16 mouse cellular contexts compared by ENCODE assay signal in the genomic region with DNA sequence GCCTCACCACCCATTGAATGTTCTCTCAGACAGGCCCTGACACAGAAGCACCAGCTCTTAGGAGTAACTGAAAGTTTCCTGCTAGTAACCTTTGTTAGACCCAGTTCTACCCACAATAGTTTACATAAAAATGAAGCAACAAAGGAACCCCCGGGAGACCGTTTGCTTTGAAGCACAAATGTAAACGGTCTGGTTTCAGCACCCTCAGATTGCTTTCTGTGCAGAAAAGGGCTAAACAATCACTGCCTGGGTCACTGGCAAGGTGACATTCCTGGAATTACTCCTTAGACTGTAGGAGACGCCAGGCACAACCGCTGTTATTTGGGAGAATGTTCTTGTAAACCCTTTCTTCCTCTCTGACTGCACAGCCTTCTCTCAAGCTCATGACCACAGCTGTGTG.
A peak's percentile ranks its signal among the peaks of the same experiment; 100 is the strongest.
DNase-seq lines count a peak whose midpoint lies in the region; ATAC-seq and TF ChIP-seq lines count a peak whose summit lies in the region.
"Had no signal": no experiment of that assay in that cellular context is flagged by ENCODE, and none has a peak within 500 bp of the region (broad histone marks: within the 10 kb centered on the region; RNA-seq: fewer than 3 reads in every experiment).

No protein-coding gene starts in this region.

- TF ChIP-seq EP300 in ES-Bruce4 (IDR thresholded peaks at IDR 0.05; ENCODE audit: insufficient read depth, low read depth, low read length) = peak; percentile 90

- no peaks in the 10 kb centered on the region for H3K9me3 ChIP-seq in kidney, postnatal 0 days (replicated peaks; ENCODE audit: low read length)
- no peaks in the 10 kb centered on the region for H3K9me3 ChIP-seq in ES-Bruce4 (replicated peaks; ENCODE audit: control insufficient read depth, insufficient read depth, low read length, poor library complexity, severe bottlenecking)
- H3K9me3 ChIP-seq in embryonic facial prominence, embryonic 10.5 days = no peaks in the 10 kb centered on the region
- H3K9me3 ChIP-seq: embryonic facial prominence, embryonic 15.5 days; limb, embryonic 12.5 days; liver, embryonic 12.5 days; midbrain, embryonic 12.5 days; neural tube, embryonic 13.5 days had no signal

- no peak overlapping the region for H3K4me3 ChIP-seq in kidney, postnatal 0 days (replicated peaks; ENCODE audit: low read depth, low read length)
- no peak overlapping the region for H3K4me3 ChIP-seq in ES-Bruce4 (ENCODE audit: low read depth, low read length)
- no peak overlapping the region for H3K4me3 ChIP-seq in embryonic facial prominence, embryonic 10.5 days
- H3K4me3 ChIP-seq: embryonic facial prominence, embryonic 15.5 days; heart, adult 2 months; left cerebral cortex, adult 2 months; limb, embryonic 12.5 days; liver, embryonic 12.5 days; midbrain, embryonic 12.5 days; neural tube, embryonic 13.5 days had no signal

- H3K9ac ChIP-seq in kidney, postnatal 0 days (ENCODE audit: low read depth, low read length) = no peak overlapping the region
- no peak overlapping the region for H3K9ac ChIP-seq in ES-Bruce4 (ENCODE audit: low read depth, poor library complexity, severe bottlenecking)
- H3K9ac ChIP-seq: embryonic facial prominence, embryonic 15.5 days; limb, embryonic 12.5 days; liver, embryonic 12.5 days; midbrain, embryonic 12.5 days; neural tube, embryonic 13.5 days had no signal

- 10% methylated on average over 5 of the region's 5 CpGs for WGBS in kidney, postnatal 0 days
- WGBS in embryonic facial prominence, embryonic 10.5 days = 29% methylated on average over 5 of the region's 5 CpGs

- H3K4me2 ChIP-seq in kidney, postnatal 0 days (ENCODE audit: low read length) = no peak overlapping the region
- H3K4me2 ChIP-seq: embryonic facial prominence, embryonic 15.5 days; limb, embryonic 12.5 days; liver, embryonic 12.5 days; midbrain, embryonic 12.5 days; neural tube, embryonic 13.5 days had no signal

- peak; percentile 36 for DNase-seq in kidney, postnatal 0 days (ENCODE audit: low spot score)
- DNase-seq in kidney, adult 9 months = no peak
- peak; percentile 96 for DNase-seq in R1 (ENCODE audit: low read depth, low spot score)
- peak; percentile 25 for DNase-seq in embryonic facial prominence, embryonic 10.5 days (ENCODE audit: low spot score)
- no peak for DNase-seq in layer of hippocampus, adult 8-10 months (ENCODE audit: low spot score in 2 of 2)
- no peak for DNase-seq in kidney, postnatal 36 days
- DNase-seq: lung, adult 2 months; thymus, adult 2 months had no signal

- no peak for TF ChIP-seq CTCF in kidney, postnatal 0 days (IDR thresholded peaks at IDR 0.05; ENCODE audit: low read depth)
- no peak for TF ChIP-seq CTCF in ES-Bruce4 (IDR thresholded peaks at IDR 0.05; ENCODE audit: low read depth, low read length)

- H3K27me3 ChIP-seq in kidney, postnatal 0 days (ENCODE audit: insufficient read depth, low read length) = no peaks in the 10 kb centered on the region
- peaks cover 2% of the 10 kb centered on the region; the same call in 1 of the 2 replicates for H3K27me3 ChIP-seq in ES-Bruce4 (ENCODE audit: control insufficient read depth, insufficient read depth, low read length, poor library complexity, severe bottlenecking)
- H3K27me3 ChIP-seq in embryonic facial prominence, embryonic 10.5 days (replicated peaks; ENCODE audit: low read depth, poor library complexity, severe bottlenecking) = no peaks in the 10 kb centered on the region
- H3K27me3 ChIP-seq: embryonic facial prominence, embryonic 15.5 days; limb, embryonic 12.5 days; liver, embryonic 12.5 days; midbrain, embryonic 12.5 days; neural tube, embryonic 13.5 days had no signal

- no peak for TF ChIP-seq POLR2A in ES-Bruce4 (IDR thresholded peaks at IDR 0.05; ENCODE audit: insufficient read depth, low read length)

- H3K27ac ChIP-seq in kidney, postnatal 0 days = no peak overlapping the region
- H3K27ac ChIP-seq in ES-Bruce4 (ENCODE audit: insufficient read depth, low read length) = peak overlapping the region; percentile 85
- H3K27ac ChIP-seq in embryonic facial prominence, embryonic 10.5 days (replicated peaks) = no peak overlapping the region
- H3K27ac ChIP-seq: embryonic facial prominence, embryonic 15.5 days; heart, adult 2 months; left cerebral cortex, adult 2 months; limb, embryonic 12.5 days; liver, embryonic 12.5 days; midbrain, embryonic 12.5 days; neural tube, embryonic 13.5 days had no signal

- H3K36me3 ChIP-seq in kidney, postnatal 0 days (ENCODE audit: insufficient read depth, low read length) = no peaks in the 10 kb centered on the region
- no peaks in the 10 kb centered on the region for H3K36me3 ChIP-seq in ES-Bruce4 (ENCODE audit: control insufficient read depth, insufficient read depth, low read length, poor library complexity, severe bottlenecking)
- no peaks in the 10 kb centered on the region for H3K36me3 ChIP-seq in embryonic facial prominence, embryonic 10.5 days (replicated peaks)
- H3K36me3 ChIP-seq: embryonic facial prominence, embryonic 15.5 days; limb, embryonic 12.5 days; liver, embryonic 12.5 days; midbrain, embryonic 12.5 days; neural tube, embryonic 13.5 days had no signal

- no peak for ATAC-seq in kidney, postnatal 0 days (replicated peaks; ENCODE audit: low FRiP score, low read depth)
- ATAC-seq: liver, embryonic 12.5 days had no signal

- no peaks in the 10 kb centered on the region for H3K4me1 ChIP-seq in kidney, postnatal 0 days (replicated peaks; ENCODE audit: insufficient read depth, low read length)
- H3K4me1 ChIP-seq in ES-Bruce4 (ENCODE audit: control insufficient read depth, insufficient read depth, low read length) = peaks cover 7% of the 10 kb centered on the region
- H3K4me1 ChIP-seq in embryonic facial prominence, embryonic 10.5 days = peaks cover 27% of the 10 kb centered on the region
- H3K4me1 ChIP-seq: liver, embryonic 12.5 days had no signal

Comparison
In these comparisons a context has a peak if more than half of its experiments do, and no peak if none do; other contexts are left out.
1. DNase-seq: peak in kidney, postnatal 0 days (single experiment), R1 (single experiment) and embryonic facial prominence, embryonic 10.5 days (single experiment); none in kidney, adult 9 months (single experiment), layer of hippocampus, adult 8-10 months (0 of 2) and kidney, postnatal 36 days (0 of 2).